Comparison of ENCODE assay signal across 9 mouse cellular contexts in the genomic region with DNA sequence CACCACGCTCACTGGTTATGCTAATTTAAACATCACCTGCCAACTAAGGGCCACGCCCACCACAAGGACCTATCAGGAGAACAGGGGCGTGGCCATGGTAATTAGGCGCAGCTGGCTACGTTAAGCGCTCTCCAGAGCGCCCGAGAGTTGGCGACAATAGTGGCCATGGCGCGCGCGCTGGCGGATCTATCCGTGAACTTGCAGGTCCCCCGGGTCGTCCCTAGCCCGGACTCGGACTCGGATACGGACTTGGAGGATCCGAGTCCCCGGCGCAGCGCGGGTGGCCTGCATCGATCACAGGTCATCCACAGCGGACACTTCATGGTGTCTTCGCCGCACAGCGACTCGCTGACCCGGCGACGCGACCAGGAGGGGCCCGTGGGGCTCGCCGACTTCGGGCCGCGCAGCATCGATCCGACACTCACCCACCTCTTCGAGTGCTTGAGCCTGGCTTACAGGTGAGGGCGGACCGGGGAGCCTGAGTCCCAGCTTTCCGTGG. TPM values are rescaled to one million over a fixed set of nuclear protein-coding genes. Genes with fewer than 3 reads are reported as not detected.
DNase-seq lines count a peak whose midpoint lies in the region; ATAC-seq and TF ChIP-seq lines count a peak whose summit lies in the region.
"Had no signal": no experiment of that assay in that cellular context is flagged by ENCODE, and none has a peak within 500 bp of the region (broad histone marks: within the 10 kb centered on the region; RNA-seq: fewer than 3 reads in every experiment).

No protein-coding gene starts in this region.

- peaks cover 56% of the 10 kb centered on the region for H3K27me3 ChIP-seq in forebrain, embryonic 13.5 days
- H3K27me3 ChIP-seq in heart, postnatal 0 days (ENCODE audit: control insufficient read depth, insufficient read depth, low read length): peaks cover 39% of the 10 kb centered on the region
- peaks cover 28% of the 10 kb centered on the region for H3K27me3 ChIP-seq in liver, embryonic 14.5 days (ENCODE audit: control insufficient read depth, insufficient read depth, low read length)
- peaks cover 25% of the 10 kb centered on the region for H3K27me3 ChIP-seq in neural tube, embryonic 11.5 days (ENCODE audit: control insufficient read depth, insufficient read depth, low read length)
- H3K27me3 ChIP-seq in stomach, embryonic 16.5 days (ENCODE audit: control insufficient read depth, insufficient read depth, low read length): peaks cover 22% of the 10 kb centered on the region

- no peak for TF ChIP-seq CTCF in heart, postnatal 0 days (IDR thresholded peaks at IDR 0.05; ENCODE audit: low read depth)
- TF ChIP-seq CTCF in liver, embryonic 14.5 days (IDR thresholded peaks at IDR 0.05; ENCODE audit: low read depth): no peak

- H3K36me3 ChIP-seq in forebrain, embryonic 13.5 days (ENCODE audit: poor library complexity, severe bottlenecking): no peaks in the 10 kb centered on the region
- H3K36me3 ChIP-seq in heart, postnatal 0 days (replicated peaks; ENCODE audit: control insufficient read depth, insufficient read depth, low read length): no peaks in the 10 kb centered on the region
- no peaks in the 10 kb centered on the region for H3K36me3 ChIP-seq in liver, embryonic 14.5 days (replicated peaks; ENCODE audit: control insufficient read depth, insufficient read depth, low read depth)
- no peaks in the 10 kb centered on the region for H3K36me3 ChIP-seq in neural tube, embryonic 11.5 days (ENCODE audit: control insufficient read depth, insufficient read depth, low read length)
- no peaks in the 10 kb centered on the region for H3K36me3 ChIP-seq in stomach, embryonic 16.5 days (ENCODE audit: control insufficient read depth, insufficient read depth, low read length)
- H3K36me3 ChIP-seq: G1E had no signal

- under 1% methylated on average over 48 of the region's 48 CpGs for WGBS in forebrain, embryonic 13.5 days
- WGBS in heart, postnatal 0 days: 1% methylated on average over 48 of the region's 48 CpGs
- WGBS in liver, embryonic 14.5 days (ENCODE audit: insufficient replicate concordance): under 1% methylated on average over 48 of the region's 48 CpGs
- WGBS in neural tube, embryonic 11.5 days: under 1% methylated on average over 41 of the region's 48 CpGs
- under 1% methylated on average over 48 of the region's 48 CpGs for WGBS in stomach, embryonic 16.5 days

- peak; percentile 73 for DNase-seq in c-Kit-positive CD71-positive TER-119-positive erythroid progenitor cells, embryonic 14.5 days (ENCODE audit: low spot score)
- DNase-seq in heart, postnatal 0 days (ENCODE audit: low spot score): peak; percentile 93
- peak; percentile 95 for DNase-seq in kidney, postnatal 14 days
- peak; percentile 67 to 75 (median 69) for DNase-seq in liver, embryonic 14.5 days (ENCODE audit: low read depth in 3 of 3, low spot score in 3 of 3)
- peak; percentile 88 for DNase-seq in neural tube, embryonic 11.5 days (ENCODE audit: low spot score)

- H3K4me2 ChIP-seq in forebrain, embryonic 13.5 days: peak overlapping the region; percentile 86
- peak overlapping the region; percentile 83 for H3K4me2 ChIP-seq in heart, postnatal 0 days (ENCODE audit: low read depth, low read length)
- H3K4me2 ChIP-seq in liver, embryonic 14.5 days (ENCODE audit: low read depth): peak overlapping the region; percentile 64
- H3K4me2 ChIP-seq in neural tube, embryonic 11.5 days (ENCODE audit: low read depth): peak overlapping the region; percentile 85
- peak overlapping the region; percentile 96 for H3K4me2 ChIP-seq in stomach, embryonic 16.5 days (ENCODE audit: low read depth, low read length)

- H3K4me1 ChIP-seq in forebrain, embryonic 13.5 days: peaks cover 14% of the 10 kb centered on the region
- H3K4me1 ChIP-seq in heart, postnatal 0 days (ENCODE audit: control insufficient read depth, insufficient read depth): peaks cover 5% of the 10 kb centered on the region; the same call in 1 of the 2 replicates
- no peaks in the 10 kb centered on the region for H3K4me1 ChIP-seq in liver, embryonic 14.5 days (replicated peaks; ENCODE audit: control insufficient read depth in 2 of 2, insufficient read depth in 2 of 2, low read length in 1 of 2)
- 0 out of 2 replicates have a peak, but pooled peaks cover 4% of the 10 kb centered on the region for H3K4me1 ChIP-seq in neural tube, embryonic 11.5 days (ENCODE audit: control insufficient read depth, insufficient read depth, low read length)
- peaks cover 4% of the 10 kb centered on the region; the same call in 1 of the 2 replicates for H3K4me1 ChIP-seq in stomach, embryonic 16.5 days (ENCODE audit: control insufficient read depth, insufficient read depth, low read length)

- no peaks in the 10 kb centered on the region for H3K9me3 ChIP-seq in forebrain, embryonic 13.5 days (replicated peaks)
- no peaks in the 10 kb centered on the region for H3K9me3 ChIP-seq in heart, postnatal 0 days (replicated peaks; ENCODE audit: control insufficient read depth, low read length)
- H3K9me3 ChIP-seq in liver, embryonic 14.5 days (ENCODE audit: control insufficient read depth, low read length): no peaks in the 10 kb centered on the region
- H3K9me3 ChIP-seq in neural tube, embryonic 11.5 days (ENCODE audit: control insufficient read depth, low read length): no peaks in the 10 kb centered on the region
- H3K9me3 ChIP-seq in stomach, embryonic 16.5 days (replicated peaks; ENCODE audit: control insufficient read depth, low read length): no peaks in the 10 kb centered on the region

- H3K4me3 ChIP-seq in forebrain, embryonic 13.5 days: peak overlapping the region; percentile 48
- H3K4me3 ChIP-seq in heart, postnatal 0 days (ENCODE audit: low read depth, low read length): peak overlapping the region; percentile 58
- peak overlapping the region; percentile 49 to 51 for H3K4me3 ChIP-seq in liver, embryonic 14.5 days (ENCODE audit: insufficient read depth in 1 of 2, low read depth in 2 of 2, low read length in 2 of 2)
- H3K4me3 ChIP-seq in neural tube, embryonic 11.5 days (ENCODE audit: low read depth, low read length): peak overlapping the region; percentile 44
- H3K4me3 ChIP-seq in stomach, embryonic 16.5 days (replicated peaks; ENCODE audit: low read length): peak overlapping the region; percentile 55

- H3K27ac ChIP-seq in forebrain, embryonic 13.5 days: no peak overlapping the region
- H3K27ac ChIP-seq in heart, postnatal 0 days (ENCODE audit: low read depth): peak overlapping the region; percentile 11; the same call in 1 of the 2 replicates
- H3K27ac ChIP-seq in liver, embryonic 14.5 days: no peak overlapping the region
- no peak overlapping the region for H3K27ac ChIP-seq in neural tube, embryonic 11.5 days (ENCODE audit: low read depth, low read length)
- no peak overlapping the region for H3K27ac ChIP-seq in stomach, embryonic 16.5 days (ENCODE audit: low read length)

- ATAC-seq in CD4-positive, CD25-positive, alpha-beta regulatory T cell, adult 4 months: peak; percentile 73
- peak; percentile 91 for ATAC-seq in forebrain, embryonic 13.5 days
- ATAC-seq in heart, postnatal 0 days (ENCODE audit: insufficient read depth, low read depth): peak; percentile 86
- ATAC-seq in liver, embryonic 14.5 days (ENCODE audit: insufficient read depth): peak; percentile 71
- ATAC-seq in neural tube, embryonic 11.5 days (ENCODE audit: insufficient read depth, low FRiP score, low TSS enrichment): peak; percentile 87
- ATAC-seq in stomach, embryonic 16.5 days (ENCODE audit: insufficient read depth, low FRiP score): peak; percentile 82

- peak overlapping the region; percentile 59 for H3K9ac ChIP-seq in forebrain, embryonic 13.5 days
- H3K9ac ChIP-seq in heart, postnatal 0 days (replicated peaks; ENCODE audit: low read depth, low read length): peak overlapping the region; percentile 38
- no peak overlapping the region for H3K9ac ChIP-seq in liver, embryonic 14.5 days (replicated peaks)
- H3K9ac ChIP-seq in neural tube, embryonic 11.5 days (ENCODE audit: low read length): peak overlapping the region; percentile 37; the same call in 1 of the 2 replicates
- H3K9ac ChIP-seq in stomach, embryonic 16.5 days (ENCODE audit: low read length): peak overlapping the region; percentile 66

- no peak for TF ChIP-seq EP300 in heart, postnatal 0 days (IDR thresholded peaks at IDR 0.05; ENCODE audit: low read depth)
- TF ChIP-seq EP300 in liver, embryonic 14.5 days (IDR thresholded peaks at IDR 0.05; ENCODE audit: low read depth): no peak

RNA-seq across cellular contexts. Expression of a gene that starts 17.1 kb away (rescaled TPM):
- under 1 TPM in 1 of 2 experiments, not detected in 1; 0.13 TPM for polyA plus RNA-seq in CD4-positive, CD25-positive, alpha-beta regulatory T cell, adult 4 months (2017; shearing (Covaris generic))
- polyA plus RNA-seq in forebrain, embryonic 13.5 days (2015; fragmentation: Nextera tagmentation; extraction: Ambion mirVana): 1.4 and 1.6 TPM in 2 replicates
- 1.2 and 16.0 TPM in 2 replicates for total RNA-seq in heart, postnatal 0 days (2014; rRNA removed; ENCODE audit: low replicate concordance)
- 3.4 and 5.3 TPM in 2 replicates for polyA plus RNA-seq in heart, postnatal 0 days (2015; fragmentation: Nextera tagmentation; extraction: Ambion mirVana)
- 14.7 and 18.5 TPM in 2 replicates for polyA plus RNA-seq in liver, embryonic 14.5 days (2012; rRNA removed)
- 6.6 and 8.4 TPM in 2 replicates for polyA plus RNA-seq in liver, embryonic 14.5 days (2014; fragmentation: Nextera tagmentation; extraction: Ambion mirVana)
- 0.60 and 0.65 TPM in 2 replicates for polyA plus RNA-seq in neural tube, embryonic 11.5 days (2014; fragmentation: Nextera tagmentation; extraction: Ambion mirVana)
- polyA plus RNA-seq in stomach, embryonic 16.5 days (2015; fragmentation: Nextera tagmentation; extraction: Ambion mirVana): 3.8 and 4.7 TPM in 2 replicates
- polyA plus RNA-seq: G1E had no signal

RNA-seq across cellular contexts. Expression of a gene that starts 28.7 kb away (rescaled TPM):
- not detected for polyA plus RNA-seq in CD4-positive, CD25-positive, alpha-beta regulatory T cell, adult 4 months (2017; shearing (Covaris generic))
- 17.8 and 19.1 TPM in 2 replicates for polyA plus RNA-seq in forebrain, embryonic 13.5 days (2015; fragmentation: Nextera tagmentation; extraction: Ambion mirVana)
- total RNA-seq in heart, postnatal 0 days (2014; rRNA removed; ENCODE audit: low replicate concordance): 3.7 and 5.6 TPM in 2 replicates
- polyA plus RNA-seq in heart, postnatal 0 days (2015; fragmentation: Nextera tagmentation; extraction: Ambion mirVana): 1.0 and 1.1 TPM in 2 replicates
- 0.29 and 0.30 TPM in 2 replicates for polyA plus RNA-seq in liver, embryonic 14.5 days (2012; rRNA removed)
- 0.06 and 0.10 TPM in 2 replicates for polyA plus RNA-seq in liver, embryonic 14.5 days (2014; fragmentation: Nextera tagmentation; extraction: Ambion mirVana)
- polyA plus RNA-seq in neural tube, embryonic 11.5 days (2014; fragmentation: Nextera tagmentation; extraction: Ambion mirVana): 11.1 and 13.6 TPM in 2 replicates
- polyA plus RNA-seq in stomach, embryonic 16.5 days (2015; fragmentation: Nextera tagmentation; extraction: Ambion mirVana): 2.3 and 3.5 TPM in 2 replicates
- total RNA-seq: G1E had no signal

RNA-seq across cellular contexts. Expression of a gene that starts 42.0 kb away (rescaled TPM):
- 100 to 1,000 TPM in 1 of 2 experiments, 10 to 100 TPM in 1; 60.8 to 103 TPM for polyA plus RNA-seq in CD4-positive, CD25-positive, alpha-beta regulatory T cell, adult 4 months (2017; shearing (Covaris generic))
- 101 and 112 TPM in 2 replicates for polyA plus RNA-seq in forebrain, embryonic 13.5 days (2015; fragmentation: Nextera tagmentation; extraction: Ambion mirVana)
- total RNA-seq in heart, postnatal 0 days (2014; rRNA removed; ENCODE audit: low replicate concordance): 34.2 and 49.6 TPM in 2 replicates
- 33.7 and 38.2 TPM in 2 replicates for polyA plus RNA-seq in heart, postnatal 0 days (2015; fragmentation: Nextera tagmentation; extraction: Ambion mirVana)
- 36.7 and 43.3 TPM in 2 replicates for polyA plus RNA-seq in liver, embryonic 14.5 days (2012; rRNA removed)
- polyA plus RNA-seq in liver, embryonic 14.5 days (2014; fragmentation: Nextera tagmentation; extraction: Ambion mirVana): 46.0 and 50.1 TPM in 2 replicates
- polyA plus RNA-seq in neural tube, embryonic 11.5 days (2014; fragmentation: Nextera tagmentation; extraction: Ambion mirVana): 126 and 141 TPM in 2 replicates
- 94.8 and 105 TPM in 2 replicates for polyA plus RNA-seq in stomach, embryonic 16.5 days (2015; fragmentation: Nextera tagmentation; extraction: Ambion mirVana)

RNA-seq across cellular contexts. Expression of a gene that starts 42.6 kb away (rescaled TPM):
- 1 to 10 TPM; 4.8 to 5.3 TPM for polyA plus RNA-seq in CD4-positive, CD25-positive, alpha-beta regulatory T cell, adult 4 months (2017; shearing (Covaris generic))
- polyA plus RNA-seq in forebrain, embryonic 13.5 days (2015; fragmentation: Nextera tagmentation; extraction: Ambion mirVana): 18.8 and 19.3 TPM in 2 replicates
- 30.0 and 66.2 TPM in 2 replicates for total RNA-seq in heart, postnatal 0 days (2014; rRNA removed; ENCODE audit: low replicate concordance)
- 10.4 and 11.3 TPM in 2 replicates for polyA plus RNA-seq in heart, postnatal 0 days (2015; fragmentation: Nextera tagmentation; extraction: Ambion mirVana)
- polyA plus RNA-seq in liver, embryonic 14.5 days (2012; rRNA removed): 4.4 and 5.5 TPM in 2 replicates
- polyA plus RNA-seq in liver, embryonic 14.5 days (2014; fragmentation: Nextera tagmentation; extraction: Ambion mirVana): 9.8 and 10.2 TPM in 2 replicates
- polyA plus RNA-seq in neural tube, embryonic 11.5 days (2014; fragmentation: Nextera tagmentation; extraction: Ambion mirVana): 19.3 and 23.2 TPM in 2 replicates
- polyA plus RNA-seq in stomach, embryonic 16.5 days (2015; fragmentation: Nextera tagmentation; extraction: Ambion mirVana): 23.9 and 26.4 TPM in 2 replicates

RNA-seq across cellular contexts. Expression of a gene that starts 42.8 kb away (rescaled TPM):
- polyA plus RNA-seq in CD4-positive, CD25-positive, alpha-beta regulatory T cell, adult 4 months (2017; shearing (Covaris generic)): 10 to 100 TPM; 23.4 to 36.6 TPM
- 31.3 and 33.8 TPM in 2 replicates for polyA plus RNA-seq in forebrain, embryonic 13.5 days (2015; fragmentation: Nextera tagmentation; extraction: Ambion mirVana)
- 7.7 and 19.7 TPM in 2 replicates for total RNA-seq in heart, postnatal 0 days (2014; rRNA removed; ENCODE audit: low replicate concordance)
- polyA plus RNA-seq in heart, postnatal 0 days (2015; fragmentation: Nextera tagmentation; extraction: Ambion mirVana): 33.6 and 34.1 TPM in 2 replicates
- polyA plus RNA-seq in liver, embryonic 14.5 days (2012; rRNA removed): 9.5 and 12.1 TPM in 2 replicates
- polyA plus RNA-seq in liver, embryonic 14.5 days (2014; fragmentation: Nextera tagmentation; extraction: Ambion mirVana): 13.3 and 14.2 TPM in 2 replicates
- 26.6 and 28.3 TPM in 2 replicates for polyA plus RNA-seq in neural tube, embryonic 11.5 days (2014; fragmentation: Nextera tagmentation; extraction: Ambion mirVana)
- polyA plus RNA-seq in stomach, embryonic 16.5 days (2015; fragmentation: Nextera tagmentation; extraction: Ambion mirVana): 32.6 and 33.3 TPM in 2 replicates
